Mouse (Mus musculus) adrenal gland, postnatal 4 days (tissue): Measurements from ENCODE around the gene Pum1. TPM values are rescaled to one million over a fixed set of nuclear protein-coding genes. Genes with fewer than 3 reads are reported as not detected.
"Not testable (repeated sequence)": the region's sequence is repeated elsewhere in the genome, so short reads cannot be mapped to it uniquely, and the experiment has no call there.

Experiments used
- DNase-seq, 2 experiments: peaks; one replicate each; pipeline ENCODE4 v3.0.0; 2021 to 2022; ENCODE audit warnings: low spot score in 2 of 2, mixed read lengths in 2 of 2
- total RNA-seq, 2 experiments: library from RNA; stranded (reverse); gene quantifications; 2 replicates each; pipeline ENCODE4 v1.2.3; 2021

Pum1 gene
- total RNA-seq, 2 experiments from 2014 or later: 98.7 to 109 TPM

- DNase-seq: no peak
Observed at GRCm38 (mm10) chr4:130667686-130668085, 4.6 kb downstream of the Pum1 start.

- DNase-seq: no peak
Observed at GRCm38 (mm10) chr4:130668541-130668940, 5.4 kb downstream of the Pum1 start.

GRCm38 (mm10) chr4:130668991-130669390, 5.9 kb downstream of the Pum1 start:
- no peak for DNase-seq

- not testable (repeated sequence) for DNase-seq
Observed at GRCm38 (mm10) chr4:130670023-130670422, 6.9 kb downstream of the Pum1 start.

- DNase-seq: no peak
Observed at GRCm38 (mm10) chr4:130671079-130671845, 8.1 kb downstream of the Pum1 start.

GRCm38 (mm10) chr4:130672161-130672560, 9.0 kb downstream of the Pum1 start:
- no peak for DNase-seq

GRCm38 (mm10) chr4:130676746-130677145, 13.6 kb downstream of the Pum1 start:
- DNase-seq: no peak

- DNase-seq: no peak
Observed at GRCm38 (mm10) chr4:130678149-130678548, 15.0 kb downstream of the Pum1 start.

GRCm38 (mm10) chr4:130680676-130681075, 17.6 kb downstream of the Pum1 start:
- no peak for DNase-seq

- not testable (repeated sequence) for DNase-seq
Observed at GRCm38 (mm10) chr4:130683051-130683450, 19.9 kb downstream of the Pum1 start.

- DNase-seq: no peak
Observed at GRCm38 (mm10) chr4:130693936-130694335, 30.8 kb downstream of the Pum1 start.

GRCm38 (mm10) chr4:130694982-130695381, 31.9 kb downstream of the Pum1 start:
- no peak for DNase-seq

- DNase-seq: no peak
Observed at GRCm38 (mm10) chr4:130701061-130701460, 37.9 kb downstream of the Pum1 start.

GRCm38 (mm10) chr4:130702835-130703535, 39.9 kb downstream of the Pum1 start:
- DNase-seq: no peak

GRCm38 (mm10) chr4:130703601-130704000, 40.5 kb downstream of the Pum1 start:
- no peak for DNase-seq

- no peak for DNase-seq
Observed at GRCm38 (mm10) chr4:130704615-130705014, 41.5 kb downstream of the Pum1 start.

GRCm38 (mm10) chr4:130706215-130707000, 43.3 kb downstream of the Pum1 start:
- no peak for DNase-seq

- no peak for DNase-seq
Observed at GRCm38 (mm10) chr4:130711353-130711848, 48.3 kb downstream of the Pum1 start.

GRCm38 (mm10) chr4:130712341-130712740, 49.2 kb downstream of the Pum1 start:
- DNase-seq: no peak

- no peak for DNase-seq
Observed at GRCm38 (mm10) chr4:130713430-130713829, 50.3 kb downstream of the Pum1 start.

- no peak for DNase-seq
Observed at GRCm38 (mm10) chr4:130715126-130715525, 52.0 kb downstream of the Pum1 start.

- DNase-seq: no peak
Observed at GRCm38 (mm10) chr4:130715623-130716022, 52.5 kb downstream of the Pum1 start.
